Mouse (Mus musculus): ENCODE data around the gene Paf1. TPM values are rescaled to one million over a fixed set of nuclear protein-coding genes. Genes with fewer than 3 reads are reported as not detected.

Gene Paf1
- total and polyA plus RNA-seq, 3 experiments, result 53.5 to 645 (median 99.9) TPM

DNA sequence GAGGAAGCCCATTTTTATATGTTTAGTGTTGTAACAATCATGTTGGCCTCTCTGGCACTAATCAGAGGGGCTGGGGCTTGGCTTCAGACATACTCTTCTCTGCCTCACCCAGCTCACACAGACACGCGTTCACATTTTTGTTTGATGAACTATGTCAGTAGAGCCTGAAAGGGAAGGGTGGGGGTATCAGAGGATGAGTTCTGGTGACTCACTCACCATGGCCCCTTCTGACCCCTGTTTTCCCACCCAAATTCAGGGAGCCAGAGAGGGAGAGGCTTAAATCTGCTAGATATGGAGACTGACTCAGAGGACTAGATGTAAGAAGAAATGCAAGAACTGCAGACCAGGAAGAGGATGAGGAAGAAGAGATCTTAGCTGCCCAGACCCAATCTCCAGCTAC lies 26.7 kb downstream of the Paf1 start:
- Histone ChIP-seq H3K36me3 (ENCODE audit: control insufficient read depth in 1 of 2, insufficient read depth in 2 of 2, low read length in 2 of 2) (peaks cover 0 to 27% of the 10 kb centered on the region in 2 experiments; a peak in 3 of 4 replicates), H3K9ac (ENCODE audit: control insufficient read depth, low read depth, low read length, poor library complexity, severe bottlenecking) (no peak overlapping the region), H3K79me2 (ENCODE audit: control insufficient read depth, insufficient read depth, low read length, poor library complexity) (no peaks in the 10 kb centered on the region), H3K4me1 (ENCODE audit: control insufficient read depth in 1 of 2, insufficient read depth in 2 of 2, low read length in 2 of 2) (no peaks in the 10 kb centered on the region), H3K27ac (ENCODE audit: control insufficient read depth, low read depth, low read length) (no peak overlapping the region), H3K9me3 (replicated peaks; ENCODE audit: insufficient read depth, low read length) (no peaks in the 10 kb centered on the region), H3K27me3 (ENCODE audit: control insufficient read depth in 1 of 2, insufficient read depth in 2 of 2, low read length in 2 of 2) (no peaks in the 10 kb centered on the region), H3K4me3 (ENCODE audit: control insufficient read depth in 1 of 2, insufficient read depth in 1 of 2, low read depth in 2 of 2, low read length in 2 of 2) (no peak overlapping the region)
- TF ChIP-seq E2F4 (IDR thresholded peaks at IDR 0.05; ENCODE audit: borderline replicate concordance, low read depth, low read length) (no peak), MYC (IDR thresholded peaks at IDR 0.05; ENCODE audit: low read depth, low read length) (no peak), MEF2A (IDR thresholded peaks at IDR 0.05; ENCODE audit: extremely low read depth, insufficient replicate concordance, low read depth, low read length, poor library complexity, severe bottlenecking) (no peak), GABPA (IDR thresholded peaks at IDR 0.05; ENCODE audit: low read depth, low read length) (no peak), ZC3H11A (IDR thresholded peaks at IDR 0.05; ENCODE audit: low read depth, low read length) (no peak), UBTF (IDR thresholded peaks at IDR 0.05; ENCODE audit: borderline replicate concordance, insufficient read depth, low read depth, low read length) (no peak), MAX (IDR thresholded peaks at IDR 0.05; ENCODE audit: low read length) (no peak)
- DNase-seq (ENCODE audit: low read depth, low spot score), result no peak

DNA sequence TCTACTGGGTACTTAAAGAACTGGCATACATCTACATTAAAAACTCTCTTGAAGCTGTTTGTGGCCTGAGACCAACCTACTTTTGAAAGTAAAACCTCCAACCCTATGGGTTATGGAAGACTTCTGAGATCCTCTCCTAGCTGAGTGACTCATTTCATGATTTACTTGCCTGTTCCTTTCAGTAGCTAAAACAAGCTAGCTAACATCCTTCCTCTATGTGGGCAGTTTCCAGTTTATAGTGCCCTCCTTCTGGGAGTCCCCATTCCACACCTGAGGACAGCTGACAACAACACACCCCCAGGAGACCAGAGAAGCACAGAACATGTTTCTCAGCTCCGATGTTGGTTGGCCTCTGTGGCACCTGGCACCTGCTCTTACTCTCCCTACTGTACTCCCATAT lies 30.3 kb downstream of the Paf1 start:
- Histone ChIP-seq H3K36me3 (ENCODE audit: control insufficient read depth in 1 of 2, insufficient read depth in 2 of 2, low read length in 2 of 2) (peaks cover 0 to 20% of the 10 kb centered on the region in 2 experiments; a peak in 3 of 4 replicates), H3K9me3 (replicated peaks; ENCODE audit: insufficient read depth, low read length) (no peaks in the 10 kb centered on the region), H3K4me3 (ENCODE audit: control insufficient read depth in 1 of 2, insufficient read depth in 1 of 2, low read depth in 2 of 2, low read length in 2 of 2) (no peak overlapping the region), H3K27me3 (ENCODE audit: control insufficient read depth in 1 of 2, insufficient read depth in 2 of 2, low read length in 2 of 2) (no peaks in the 10 kb centered on the region), H3K27ac (ENCODE audit: control insufficient read depth, low read depth, low read length) (no peak overlapping the region), H3K9ac (ENCODE audit: control insufficient read depth, low read depth, low read length, poor library complexity, severe bottlenecking) (no peak overlapping the region), H3K79me2 (ENCODE audit: control insufficient read depth, insufficient read depth, low read length, poor library complexity) (no peaks in the 10 kb centered on the region; the same call in 1 of the 2 replicates), H3K4me1 (ENCODE audit: control insufficient read depth in 1 of 2, insufficient read depth in 2 of 2, low read length in 2 of 2) (no peaks in the 10 kb centered on the region)
- no peak for DNase-seq (ENCODE audit: low read depth, low spot score)
- TF ChIP-seq MAFK (IDR thresholded peaks at IDR 0.05; ENCODE audit: borderline replicate concordance, low read depth, low read length) (no peak), USF1 (IDR thresholded peaks at IDR 0.05; ENCODE audit: low read depth, low read length) (no peak), E2F4 (IDR thresholded peaks at IDR 0.05; ENCODE audit: borderline replicate concordance, low read depth, low read length) (no peak), USF2 (IDR thresholded peaks at IDR 0.05; ENCODE audit: borderline replicate concordance in 1 of 2, insufficient read depth in 1 of 2, low read depth in 1 of 2, low read length in 2 of 2) (no peak), JUND (IDR thresholded peaks at IDR 0.05; ENCODE audit: low read depth, low read length) (no peak), MAZ (IDR thresholded peaks at IDR 0.05; ENCODE audit: low read depth, low read length) (no peak), ETS1 (IDR thresholded peaks at IDR 0.05; ENCODE audit: low read depth, low read length) (no peak), CHD1 (IDR thresholded peaks at IDR 0.05; ENCODE audit: low read depth, low read length) (no peak), RAD21 (IDR thresholded peaks at IDR 0.05; ENCODE audit: low read depth, low read length) (no peak), UBTF (IDR thresholded peaks at IDR 0.05; ENCODE audit: borderline replicate concordance, insufficient read depth, low read depth, low read length) (no peak), BHLHE40 (IDR thresholded peaks at IDR 0.05; ENCODE audit: borderline replicate concordance, low read depth, low read length) (no peak)

Data from MEL (cell line).